ENCODE assay signal across 15 mouse cellular contexts in the genomic region with DNA sequence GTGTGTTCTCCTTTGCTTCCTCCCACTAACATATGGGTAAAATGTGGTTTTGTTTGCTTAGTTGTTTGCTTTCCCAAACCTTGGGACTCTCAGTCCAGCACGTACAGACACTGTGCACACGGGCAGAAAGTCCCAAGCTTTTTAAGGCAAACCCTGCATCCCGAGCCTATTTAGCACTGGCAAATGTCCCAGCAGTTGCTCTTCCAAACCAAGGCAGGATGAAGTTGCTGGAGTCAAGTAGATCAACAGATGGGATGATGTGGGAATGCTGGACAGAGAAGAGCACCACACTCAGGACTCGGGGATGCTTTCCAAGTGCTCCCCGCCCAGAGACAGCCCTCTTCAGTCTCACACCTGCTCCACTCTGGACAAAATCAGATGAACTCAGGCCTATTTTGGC. TPM values are rescaled to one million over a fixed set of nuclear protein-coding genes. Genes with fewer than 3 reads are reported as not detected.
DNase-seq lines count a peak whose midpoint lies in the region; ATAC-seq and TF ChIP-seq lines count a peak whose summit lies in the region.
"Had no signal": no experiment of that assay in that cellular context is flagged by ENCODE, and none has a peak within 500 bp of the region (broad histone marks: within the 10 kb centered on the region; RNA-seq: fewer than 3 reads in every experiment).

No protein-coding gene starts in this region.

- H3K36me3 ChIP-seq in embryonic facial prominence, embryonic 14.5 days (ENCODE audit: control insufficient read depth, insufficient read depth, low read length) = no peaks in the 10 kb centered on the region
- H3K36me3 ChIP-seq in embryonic facial prominence, embryonic 10.5 days (replicated peaks) = no peaks in the 10 kb centered on the region
- H3K36me3 ChIP-seq in liver, embryonic 16.5 days (ENCODE audit: control insufficient read depth, insufficient read depth) = no peaks in the 10 kb centered on the region
- no peaks in the 10 kb centered on the region for H3K36me3 ChIP-seq in liver, postnatal 0 days (replicated peaks; ENCODE audit: insufficient read depth, low read length)
- H3K36me3 ChIP-seq in neural tube, embryonic 15.5 days = no peaks in the 10 kb centered on the region
- H3K36me3 ChIP-seq: hindbrain, embryonic 10.5 days; limb, embryonic 12.5 days; midbrain, embryonic 10.5 days had no signal

- no peak overlapping the region for H3K4me3 ChIP-seq in embryonic facial prominence, embryonic 14.5 days (ENCODE audit: low read depth, low read length)
- no peak overlapping the region for H3K4me3 ChIP-seq in embryonic facial prominence, embryonic 10.5 days
- H3K4me3 ChIP-seq in liver, embryonic 16.5 days (ENCODE audit: low read depth, low read length) = no peak overlapping the region
- no peak overlapping the region for H3K4me3 ChIP-seq in liver, postnatal 0 days (ENCODE audit: low read depth, low read length)
- H3K4me3 ChIP-seq in neural tube, embryonic 15.5 days (replicated peaks) = no peak overlapping the region
- H3K4me3 ChIP-seq: hindbrain, embryonic 10.5 days; limb, embryonic 12.5 days; midbrain, embryonic 10.5 days had no signal

- H3K9me3 ChIP-seq in embryonic facial prominence, embryonic 14.5 days (ENCODE audit: control insufficient read depth, low read length) = no peaks in the 10 kb centered on the region
- no peaks in the 10 kb centered on the region for H3K9me3 ChIP-seq in embryonic facial prominence, embryonic 10.5 days
- no peaks in the 10 kb centered on the region for H3K9me3 ChIP-seq in liver, embryonic 16.5 days (replicated peaks; ENCODE audit: control insufficient read depth, low read length)
- no peaks in the 10 kb centered on the region for H3K9me3 ChIP-seq in liver, postnatal 0 days (ENCODE audit: low read length)
- no peaks in the 10 kb centered on the region for H3K9me3 ChIP-seq in neural tube, embryonic 15.5 days (replicated peaks)
- H3K9me3 ChIP-seq: hindbrain, embryonic 10.5 days; limb, embryonic 12.5 days; midbrain, embryonic 10.5 days had no signal

- no peak for TF ChIP-seq EP300 in liver, postnatal 0 days (IDR thresholded peaks at IDR 0.05; ENCODE audit: low read depth)

- no peak for TF ChIP-seq CTCF in liver, postnatal 0 days (IDR thresholded peaks at IDR 0.05; ENCODE audit: low read depth)

- WGBS in embryonic facial prominence, embryonic 14.5 days = 67% methylated on average over 5 of the region's 5 CpGs
- 83% methylated on average over 5 of the region's 5 CpGs for WGBS in embryonic facial prominence, embryonic 10.5 days
- WGBS in liver, embryonic 16.5 days (ENCODE audit: insufficient replicate concordance) = 56% methylated on average over 5 of the region's 5 CpGs
- 53% methylated on average over 5 of the region's 5 CpGs for WGBS in liver, postnatal 0 days (ENCODE audit: insufficient replicate concordance)
- WGBS in neural tube, embryonic 15.5 days = 81% methylated on average over 5 of the region's 5 CpGs

- DNase-seq in embryonic facial prominence, embryonic 14.5 days (ENCODE audit: low spot score) = peak; percentile 64
- no peak for DNase-seq in embryonic facial prominence, embryonic 10.5 days (ENCODE audit: low spot score)
- DNase-seq in liver, postnatal 0 days = no peak
- peak; percentile 70 for DNase-seq in gastrocnemius, postnatal 25 days
- DNase-seq in skeletal muscle tissue, adult 2 months (ENCODE audit: low read depth, low spot score) = peak; percentile 81
- no peak for DNase-seq in thymus, postnatal 25 days
- DNase-seq: adrenal gland, adult 2 months; cerebellum, adult 2 months; kidney, postnatal 25 days; lung, postnatal 10 days had no signal

- peak; percentile 62; the same call in 1 of the 2 replicates for ATAC-seq in embryonic facial prominence, embryonic 14.5 days (ENCODE audit: low read depth)
- ATAC-seq in liver, embryonic 16.5 days (ENCODE audit: low read depth) = peak; percentile 80
- no peak for ATAC-seq in liver, postnatal 0 days
- ATAC-seq in neural tube, embryonic 15.5 days (ENCODE audit: low FRiP score) = no peak

- H3K4me1 ChIP-seq in embryonic facial prominence, embryonic 14.5 days (ENCODE audit: control insufficient read depth, insufficient read depth, low read length) = no peaks in the 10 kb centered on the region; the same call in 1 of the 2 replicates
- H3K4me1 ChIP-seq in embryonic facial prominence, embryonic 10.5 days = peaks cover 12% of the 10 kb centered on the region
- no peaks in the 10 kb centered on the region for H3K4me1 ChIP-seq in liver, embryonic 16.5 days (ENCODE audit: control insufficient read depth, low read depth, low read length)
- H3K4me1 ChIP-seq in liver, postnatal 0 days (ENCODE audit: insufficient read depth) = no peaks in the 10 kb centered on the region
- no peaks in the 10 kb centered on the region for H3K4me1 ChIP-seq in neural tube, embryonic 15.5 days
- H3K4me1 ChIP-seq: midbrain, embryonic 10.5 days had no signal

- H3K4me2 ChIP-seq in embryonic facial prominence, embryonic 14.5 days (ENCODE audit: low read depth, low read length) = no peak overlapping the region
- H3K4me2 ChIP-seq in liver, embryonic 16.5 days (ENCODE audit: low read depth, low read length) = no peak overlapping the region
- H3K4me2 ChIP-seq in liver, postnatal 0 days (ENCODE audit: low read depth, low read length) = no peak overlapping the region
- H3K4me2 ChIP-seq in neural tube, embryonic 15.5 days = no peak overlapping the region
- H3K4me2 ChIP-seq: limb, embryonic 12.5 days had no signal

- no peaks in the 10 kb centered on the region for H3K27me3 ChIP-seq in embryonic facial prominence, embryonic 14.5 days (replicated peaks; ENCODE audit: control insufficient read depth, insufficient read depth, low read length)
- no peaks in the 10 kb centered on the region for H3K27me3 ChIP-seq in embryonic facial prominence, embryonic 10.5 days (replicated peaks; ENCODE audit: low read depth, poor library complexity, severe bottlenecking)
- no peaks in the 10 kb centered on the region for H3K27me3 ChIP-seq in liver, embryonic 16.5 days (ENCODE audit: control insufficient read depth, insufficient read depth, low read depth, low read length)
- H3K27me3 ChIP-seq in liver, postnatal 0 days (ENCODE audit: insufficient read depth, low read length) = no peaks in the 10 kb centered on the region
- no peaks in the 10 kb centered on the region for H3K27me3 ChIP-seq in neural tube, embryonic 15.5 days (replicated peaks)

- no peak overlapping the region for H3K9ac ChIP-seq in embryonic facial prominence, embryonic 14.5 days (ENCODE audit: low read depth, low read length)
- H3K9ac ChIP-seq in liver, embryonic 16.5 days (ENCODE audit: low read depth, low read length) = no peak overlapping the region
- no peak overlapping the region for H3K9ac ChIP-seq in liver, postnatal 0 days (replicated peaks)
- no peak overlapping the region for H3K9ac ChIP-seq in neural tube, embryonic 15.5 days (replicated peaks)
- H3K9ac ChIP-seq: limb, embryonic 12.5 days had no signal

- no peak overlapping the region for H3K27ac ChIP-seq in embryonic facial prominence, embryonic 14.5 days (replicated peaks; ENCODE audit: low read depth, low read length)
- H3K27ac ChIP-seq in embryonic facial prominence, embryonic 10.5 days (replicated peaks) = no peak overlapping the region
- no peak overlapping the region for H3K27ac ChIP-seq in liver, embryonic 16.5 days (ENCODE audit: low read length)
- H3K27ac ChIP-seq in liver, postnatal 0 days (ENCODE audit: low read depth) = no peak overlapping the region
- no peak overlapping the region for H3K27ac ChIP-seq in neural tube, embryonic 15.5 days (replicated peaks)
- H3K27ac ChIP-seq: hindbrain, embryonic 10.5 days; limb, embryonic 12.5 days; midbrain, embryonic 10.5 days had no signal

RNA-seq across cellular contexts. Expression of a gene that starts 9.2 kb away (rescaled TPM):
- 128 and 199 TPM in 2 replicates for polyA plus RNA-seq in embryonic facial prominence, embryonic 14.5 days (2014; fragmentation: Nextera tagmentation; extraction: Ambion mirVana)
- polyA plus RNA-seq in embryonic facial prominence, embryonic 10.5 days (2016; fragmentation: Nextera tagmentation; extraction: Ambion mirVana) = 0.10 and 0.16 TPM in 2 replicates
- polyA plus RNA-seq in liver, embryonic 16.5 days (2015; fragmentation: Nextera tagmentation; extraction: Ambion mirVana) = 4.2 and 7.8 TPM in 2 replicates
- polyA plus RNA-seq in liver, postnatal 0 days (2015; fragmentation: Nextera tagmentation; extraction: Ambion mirVana) = 0.66 and 3.9 TPM in 2 replicates
- 10 to 100 TPM; 76.4 to 76.8 TPM for total RNA-seq in gastrocnemius, postnatal 25 days (2021)
- 4.0 and 6.2 TPM in 2 replicates for polyA plus RNA-seq in neural tube, embryonic 15.5 days (2015; fragmentation: Nextera tagmentation; extraction: Ambion mirVana)
- polyA plus RNA-seq: midbrain, embryonic 10.5 days had no signal

Comparison
In these comparisons a context has a peak if more than half of its experiments do, and no peak if none do; other contexts are left out.
1. ATAC-seq: peak in embryonic facial prominence, embryonic 14.5 days (single experiment) and liver, embryonic 16.5 days (single experiment); none in liver, postnatal 0 days (single experiment) and neural tube, embryonic 15.5 days (single experiment).
2. DNase-seq: peak in embryonic facial prominence, embryonic 14.5 days (single experiment), gastrocnemius, postnatal 25 days (single experiment) and skeletal muscle tissue, adult 2 months (single experiment); none in embryonic facial prominence, embryonic 10.5 days (single experiment), liver, postnatal 0 days (single experiment) and thymus, postnatal 25 days (single experiment).
3. RNA of a gene that starts 9.2 kb away (polyA plus RNA-seq): 128 to 199 TPM in embryonic facial prominence, embryonic 14.5 days; 4.2 to 7.8 TPM in liver, embryonic 16.5 days, 4.0 to 6.2 TPM in neural tube, embryonic 15.5 days, 0.66 to 3.9 TPM in liver, postnatal 0 days and 0.10 to 0.16 TPM in embryonic facial prominence, embryonic 10.5 days; every median in the first group is over 10 times any median in the second.